Mouse (Mus musculus): Measurements from ENCODE around the gene Cdk17. TPM values are rescaled to one million over a fixed set of nuclear protein-coding genes. Genes with fewer than 3 reads are reported as not detected.
A peak's percentile ranks its signal among the peaks of the same experiment; 100 is the strongest.

Gene Cdk17
- total RNA-seq, 2 experiments from 2014 or later, result 207 to 216 TPM

- no peak for TF ChIP-seq CTCF (IDR thresholded peaks at IDR 0.05)
- intact Hi-C loops (cut with DNase I), result loop anchor here (5.0 kb wide), 1 partner anchor 51 kb away; the partner anchor contains the start of gene Cdk17
- DNase-seq (ENCODE audit: extremely low spot score in 1 of 2, low spot score in 2 of 2), result no peak
- Histone ChIP-seq H3K27ac (no peak overlapping the region; the same call in 1 of the 2 replicates), H3K4me3 (no peak overlapping the region)
Observed at GRCm38 (mm10) chr10:93213339-93213738, 52.7 kb downstream of the Cdk17 start.

DNA sequence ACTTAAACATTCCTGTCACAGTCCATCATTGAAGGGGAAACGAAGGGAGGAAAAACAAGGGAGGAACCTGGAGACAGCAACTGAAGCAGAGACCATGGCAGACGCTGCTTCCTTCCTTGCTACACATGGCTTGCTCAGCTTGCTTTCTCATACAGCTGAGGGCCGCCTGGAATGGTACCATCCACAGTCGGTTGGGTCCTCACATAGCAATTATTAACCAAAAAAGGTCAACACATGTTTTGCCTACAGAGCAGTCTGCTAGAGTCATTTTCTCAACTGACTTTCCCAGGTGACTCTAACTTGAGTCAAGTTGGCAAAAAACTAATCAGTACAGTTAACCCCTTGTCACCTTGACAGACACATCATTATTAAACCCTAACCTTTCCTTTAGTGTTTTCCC lies 53.6 kb downstream of the Cdk17 start:
- no peak for DNase-seq (ENCODE audit: extremely low spot score in 1 of 2, low spot score in 2 of 2)
- Histone ChIP-seq H3K4me3 (no peak overlapping the region), H3K27ac (no peak overlapping the region)
- intact Hi-C loops (cut with DNase I), result loop anchor here (5.0 kb wide), 1 partner anchor 52 kb away; the partner anchor contains the start of gene Cdk17
- no peak for TF ChIP-seq CTCF (IDR thresholded peaks at IDR 0.05)

DNA sequence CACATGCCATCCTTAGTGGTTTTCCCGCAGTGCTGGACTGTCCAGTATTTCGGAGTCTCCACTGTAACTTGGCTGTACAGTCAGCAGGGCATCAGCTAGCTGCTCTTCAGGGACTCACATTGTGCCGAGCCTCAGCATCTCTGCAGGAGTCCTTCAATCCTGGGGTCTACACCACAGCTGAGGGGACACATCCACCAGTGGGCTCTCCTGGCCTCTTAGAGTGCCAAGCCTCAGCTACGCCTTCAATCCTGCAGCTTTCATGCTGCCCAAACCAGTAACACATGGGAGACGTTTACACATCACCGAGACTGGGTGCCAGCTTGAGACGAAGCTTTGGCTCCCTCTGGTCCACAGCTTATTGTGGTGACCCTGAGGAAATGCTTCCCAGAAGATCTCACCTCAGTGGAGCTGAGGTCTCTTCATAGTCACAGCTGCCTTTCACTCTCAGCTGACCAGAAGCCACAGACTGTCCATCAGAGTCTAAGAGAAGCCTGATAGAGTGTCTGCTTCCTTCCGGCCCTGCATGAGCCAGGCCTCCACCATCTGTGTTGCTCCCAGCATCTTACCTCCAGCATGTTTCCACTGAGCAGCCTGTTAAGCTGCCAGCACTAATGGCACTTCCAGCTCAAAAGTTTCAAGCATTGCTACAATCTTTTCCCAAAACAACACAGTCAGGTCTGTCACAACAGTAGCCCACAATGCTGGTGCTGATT lies 54.5 kb downstream of the Cdk17 start:
- Histone ChIP-seq H3K27ac (no peak overlapping the region), H3K4me3 (no peak overlapping the region)
- intact Hi-C loops (cut with DNase I), result no loop called here
- TF ChIP-seq CTCF (IDR thresholded peaks at IDR 0.05), result no peak
- no peak for DNase-seq (ENCODE audit: extremely low spot score in 1 of 2, low spot score in 2 of 2)

DNA sequence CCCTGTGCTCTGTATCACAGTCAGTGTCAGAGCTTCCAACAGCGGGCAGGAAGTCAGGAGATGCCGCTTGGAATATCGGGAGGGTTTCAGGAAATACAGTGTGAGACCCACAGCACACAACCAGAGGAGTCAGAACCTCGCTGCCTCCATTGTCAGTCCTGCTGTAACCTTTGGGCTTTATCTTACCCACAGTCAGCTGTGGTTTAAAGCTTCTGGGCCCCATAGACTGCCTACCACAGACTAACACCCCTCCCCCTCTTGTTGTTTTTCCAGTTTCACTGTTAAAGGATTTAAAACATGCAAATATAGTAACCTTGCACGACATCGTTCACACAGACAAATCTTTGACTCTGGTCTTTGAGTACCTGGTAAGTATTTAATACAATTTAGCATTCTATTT lies 65.1 kb downstream of the Cdk17 start:
- intact Hi-C loops (cut with DNase I), result no loop called here
- H3K27ac ChIP-seq, result no peak overlapping the region
- no peak for TF ChIP-seq CTCF (IDR thresholded peaks at IDR 0.05)
- no peak for DNase-seq (ENCODE audit: extremely low spot score in 1 of 2, low spot score in 2 of 2)
- H3K4me3 ChIP-seq, result no peak overlapping the region

GRCm38 (mm10) chr10:93227921-93228320 lies 67.2 kb downstream of the Cdk17 start:
- no peak for DNase-seq (ENCODE audit: extremely low spot score in 1 of 2, low spot score in 2 of 2)
- intact Hi-C loops (cut with DNase I), result no loop called here
- Histone ChIP-seq H3K27ac (peak overlapping the region; percentile 9; the same call in 1 of the 2 replicates), H3K4me3 (no peak overlapping the region)
- TF ChIP-seq CTCF (IDR thresholded peaks at IDR 0.05), result no peak

DNA sequence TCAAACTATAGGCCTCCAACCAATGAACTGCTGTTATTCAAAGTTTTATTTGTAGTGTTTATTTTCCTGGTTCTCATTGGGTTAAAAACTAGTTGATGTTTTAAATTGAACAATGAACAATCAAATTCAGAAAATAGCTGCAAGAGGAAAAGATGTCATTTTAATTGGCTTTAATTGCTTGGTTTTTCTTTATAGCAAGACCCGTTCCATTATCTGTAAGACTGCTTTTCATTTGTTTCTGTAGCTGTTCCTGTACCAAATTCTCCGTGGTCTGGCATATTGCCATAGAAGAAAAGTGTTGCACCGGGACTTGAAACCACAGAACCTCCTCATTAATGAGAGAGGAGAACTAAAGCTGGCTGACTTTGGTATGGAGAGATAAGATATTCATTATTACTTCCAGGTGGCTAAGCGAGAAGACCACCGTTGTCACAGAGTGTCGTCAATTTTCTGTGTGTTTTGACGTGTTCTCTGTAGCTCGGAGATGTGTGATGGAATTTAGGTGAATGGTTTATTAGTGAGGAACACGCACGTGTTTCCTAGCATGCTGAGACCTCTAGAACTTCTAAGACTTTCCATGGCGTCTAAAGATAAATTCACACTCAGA lies 67.8 kb downstream of the Cdk17 start:
- intact Hi-C loops (cut with DNase I), result no loop called here
- Histone ChIP-seq H3K4me3 (no peak overlapping the region), H3K27ac (peak overlapping the region; percentile 9; the same call in 1 of the 2 replicates)
- DNase-seq (ENCODE audit: extremely low spot score in 1 of 2, low spot score in 2 of 2), result no peak
- no peak for TF ChIP-seq CTCF (IDR thresholded peaks at IDR 0.05)

DNA sequence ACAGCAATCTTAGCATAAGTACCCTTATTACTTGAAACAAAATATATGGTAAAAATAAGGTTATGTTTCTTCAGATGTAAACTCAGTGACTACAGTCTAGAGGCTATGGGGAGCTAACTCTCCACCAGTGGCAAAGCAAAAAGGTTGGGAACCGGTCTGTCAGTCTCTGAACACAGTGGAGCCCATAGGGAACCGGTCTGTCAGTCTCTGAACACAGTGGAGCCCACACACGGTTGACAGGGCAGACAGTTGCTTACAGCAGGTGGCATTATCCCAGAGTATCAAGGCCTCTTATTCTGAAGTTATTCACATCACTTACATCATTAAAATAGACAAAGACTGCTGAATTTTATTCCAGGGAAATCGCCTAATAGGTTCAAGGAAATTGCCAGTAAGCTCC lies 70.8 kb downstream of the Cdk17 start:
- DNase-seq (ENCODE audit: extremely low spot score in 1 of 2, low spot score in 2 of 2), result no peak
- Histone ChIP-seq H3K27ac (peak overlapping the region; percentile 29; the same call in 1 of the 2 replicates), H3K4me3 (no peak overlapping the region)
- intact Hi-C loops (cut with DNase I), result loop anchor here (5.0 kb wide), 1 partner anchor 69 kb away; the partner anchor contains the start of gene Cdk17
- TF ChIP-seq CTCF (IDR thresholded peaks at IDR 0.05), result no peak

DNA sequence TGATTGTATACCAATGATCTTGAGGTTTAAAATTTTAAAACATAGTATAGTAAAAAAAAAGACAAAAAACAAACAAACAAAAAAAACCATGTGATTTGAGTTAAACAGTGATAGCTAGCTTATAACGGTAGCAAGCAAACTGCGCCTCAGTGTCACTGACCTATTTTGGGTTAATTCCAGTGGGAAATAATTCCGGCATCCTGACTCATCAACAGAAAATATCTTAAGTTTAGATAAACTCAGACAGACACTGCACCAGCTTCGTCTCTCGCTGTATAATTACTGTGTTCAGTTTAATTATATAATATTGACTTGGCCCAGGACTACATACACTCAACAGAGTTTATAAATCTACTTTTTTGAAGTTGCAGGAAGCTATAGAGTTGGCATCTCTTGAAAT lies 71.2 kb downstream of the Cdk17 start:
- TF ChIP-seq CTCF (IDR thresholded peaks at IDR 0.05), result no peak
- H3K27ac ChIP-seq, result no peak overlapping the region; the same call in 1 of the 2 replicates
- no peak overlapping the region for H3K4me3 ChIP-seq
- intact Hi-C loops (cut with DNase I), result loop anchor here (5.0 kb wide), 1 partner anchor 70 kb away; the partner anchor contains the start of gene Cdk17
- no peak for DNase-seq (ENCODE audit: extremely low spot score in 1 of 2, low spot score in 2 of 2)

- TF ChIP-seq CTCF (IDR thresholded peaks at IDR 0.05), result no peak
- intact Hi-C loops (cut with DNase I), result loop anchor here (5.0 kb wide), 1 partner anchor 71 kb away; the partner anchor contains the start of gene Cdk17
- Histone ChIP-seq H3K4me3 (no peak overlapping the region), H3K27ac (no peak overlapping the region)
- no peak for DNase-seq (ENCODE audit: extremely low spot score in 1 of 2, low spot score in 2 of 2)
Observed at GRCm38 (mm10) chr10:93233665-93234194, 73.1 kb downstream of the Cdk17 start.

DNA sequence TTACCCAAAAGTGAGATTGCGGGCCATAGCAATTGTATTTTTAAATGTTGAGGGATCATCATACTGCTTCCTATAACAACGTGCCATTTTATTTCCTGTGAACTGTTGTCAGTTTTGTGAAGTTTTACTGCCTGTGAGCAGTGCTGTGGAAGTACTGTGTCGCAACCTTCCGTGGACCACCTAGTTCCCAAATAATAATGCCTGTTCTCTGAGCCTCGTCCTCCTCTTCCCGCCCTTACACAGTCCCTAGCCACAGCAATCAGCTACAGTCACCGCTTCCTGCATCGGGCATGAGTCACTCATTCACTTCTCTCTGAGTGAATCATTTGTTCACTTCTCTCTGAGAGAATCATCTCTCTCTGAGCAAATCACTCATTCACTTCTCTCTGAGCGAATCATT lies 74.0 kb downstream of the Cdk17 start:
- Histone ChIP-seq H3K4me3 (no peak overlapping the region), H3K27ac (no peak overlapping the region)
- intact Hi-C loops (cut with DNase I), result loop anchor here (5.0 kb wide), 1 partner anchor 72 kb away; the partner anchor contains the start of gene Cdk17
- no peak for TF ChIP-seq CTCF (IDR thresholded peaks at IDR 0.05)
- no peak for DNase-seq (ENCODE audit: extremely low spot score in 1 of 2, low spot score in 2 of 2)

GRCm38 (mm10) chr10:93239201-93239806 lies 78.6 kb downstream of the Cdk17 start:
- peak in 1 of 2 experiments; percentile 4 for DNase-seq (ENCODE audit: extremely low spot score in 1 of 2, low spot score in 2 of 2)
- no peak for TF ChIP-seq CTCF (IDR thresholded peaks at IDR 0.05)
- intact Hi-C loops (cut with DNase I), result no loop called here
- Histone ChIP-seq H3K4me3 (no peak overlapping the region), H3K27ac (no peak overlapping the region)

- peak in 1 of 2 experiments; percentile 4 for DNase-seq (ENCODE audit: extremely low spot score in 1 of 2, low spot score in 2 of 2)
- H3K27ac ChIP-seq, result no peak overlapping the region
- intact Hi-C loops (cut with DNase I), result no loop called here
- H3K4me3 ChIP-seq, result no peak overlapping the region
- no peak for TF ChIP-seq CTCF (IDR thresholded peaks at IDR 0.05)
Observed at GRCm38 (mm10) chr10:93242208-93242607, 81.5 kb downstream of the Cdk17 start.

Measured in left cerebral cortex, adult 2 months (tissue).